Mouse (Mus musculus) Patski (cell line): ENCODE measurements around the gene Car8. TPM values are rescaled to one million over a fixed set of nuclear protein-coding genes. Genes with fewer than 3 reads are reported as not detected.
"Not testable (repeated sequence)": the region's sequence is repeated elsewhere in the genome, so short reads cannot be mapped to it uniquely, and the experiment has no call there.

ENCODE experiments used
- ATAC-seq: fragments of 100-300 bp; one replicate; pipeline ENCODE4 v1.8.0; 2021
- CTCF ChIA-PET: fragments of 350-600 bp; sonication (Branson Sonifier 250); formaldehyde crosslinking; loops from one replicate; lab custom pipeline; 2022; ENCODE audit warnings: inconsistent platforms; lab: Charles Lee
- POLR2A ChIA-PET: fragments of 350-600 bp; sonication (Branson Sonifier 250); formaldehyde crosslinking; loops from one replicate; lab custom pipeline; 2022; ENCODE audit warnings: antibody characterized with exemption, inconsistent platforms; lab: Charles Lee
- DNase-seq: peaks from one replicate; pipeline ENCODE4 v3.0.0-alpha.2; 2011; ENCODE audit warnings: low read depth, low spot score
- H3K27me3 ChIP-seq: fragments of 371-371 bp; one replicate; pipeline ENCODE4 v1.5.1; 2021
- CTCF ChIP-seq: fragments of 100-300 bp; IDR thresholded peaks from one replicate; pipeline ENCODE4 v1.5.1; 2021
- in situ Hi-C: fragments of 300-500 bp; cut with MboI; formaldehyde crosslinking; loops from 3 replicates; pipeline ENCODE4 v1.11.1; 2018; ENCODE audit warnings: low pct_unique_long_range_greater_than_20kb, mixed read lengths
- polyA plus RNA-seq: library from polyadenylated mRNA; unstranded; gene quantifications from one replicate; pipeline ENCODE4 v1.2.3, GENCODE M21; 2021

Gene Car8
- polyA plus RNA-seq, 1 experiment from 2014 or later = not detected

- CTCF ChIA-PET = interaction anchor here (1.2 kb wide), 1 partner anchor 28 kb away, joined by 3 read pairs; no protein-coding TSS in a partner anchor
- no peaks in the 10 kb centered on the region for H3K27me3 ChIP-seq
- POLR2A ChIA-PET = no interaction called here
- no peak for TF ChIP-seq CTCF
- no peak for DNase-seq
- in situ Hi-C loops = no loop called here
- no peak for ATAC-seq
These were observed 106.8 kb downstream of the Car8 start for GRCm38 (mm10) chr4:8132024-8132423.

DNA sequence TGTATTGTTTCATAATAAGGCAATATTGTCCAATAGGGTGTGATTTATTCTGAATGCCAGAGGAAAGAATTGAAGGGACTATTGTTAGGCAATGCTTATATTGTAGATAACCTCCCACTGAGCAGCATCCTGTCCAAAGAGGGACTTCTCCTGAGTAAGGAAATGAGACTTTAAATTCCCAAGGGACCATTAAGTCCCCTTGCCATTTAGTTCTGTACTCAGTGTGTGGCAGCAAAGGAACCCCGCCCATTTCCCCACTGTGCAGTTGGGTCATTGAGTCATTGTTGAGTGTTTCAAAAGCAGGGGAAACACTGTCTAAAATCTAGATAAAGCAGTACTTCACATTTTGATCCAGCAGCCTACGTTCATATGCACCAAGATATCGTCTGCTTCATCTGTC lies 125.3 kb downstream of the Car8 start:
- TF ChIP-seq CTCF = no peak
- DNase-seq (no peak), ATAC-seq (no peak)
- H3K27me3 ChIP-seq = no peaks in the 10 kb centered on the region
- in situ Hi-C loops = no loop called here
- ChIA-PET POLR2A (no interaction called here), CTCF (no interaction called here)

DNA sequence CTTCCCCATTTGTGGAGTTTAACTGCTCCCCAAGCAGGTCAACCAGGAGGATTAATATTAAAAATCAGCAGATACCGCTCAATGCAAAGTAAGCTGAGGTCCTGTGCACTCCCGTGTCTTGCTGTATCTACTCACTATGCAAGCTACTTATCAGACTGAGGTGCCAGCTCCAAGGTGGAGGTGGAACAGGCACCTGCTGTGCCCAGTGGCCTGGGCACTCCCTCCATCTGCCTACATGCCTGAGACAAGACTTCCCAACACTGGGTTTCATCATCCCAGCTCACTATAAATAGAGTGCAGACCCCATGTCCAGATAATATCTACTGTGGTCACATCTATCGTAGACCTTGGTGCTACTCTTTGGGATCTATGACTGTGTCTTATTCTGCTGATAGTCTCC lies 127.0 kb downstream of the Car8 start:
- in situ Hi-C loops = no loop called here
- H3K27me3 ChIP-seq = no peaks in the 10 kb centered on the region
- ChIA-PET POLR2A (no interaction called here), CTCF (no interaction called here)
- DNase-seq (no peak), ATAC-seq (no peak)
- no peak for TF ChIP-seq CTCF

DNA sequence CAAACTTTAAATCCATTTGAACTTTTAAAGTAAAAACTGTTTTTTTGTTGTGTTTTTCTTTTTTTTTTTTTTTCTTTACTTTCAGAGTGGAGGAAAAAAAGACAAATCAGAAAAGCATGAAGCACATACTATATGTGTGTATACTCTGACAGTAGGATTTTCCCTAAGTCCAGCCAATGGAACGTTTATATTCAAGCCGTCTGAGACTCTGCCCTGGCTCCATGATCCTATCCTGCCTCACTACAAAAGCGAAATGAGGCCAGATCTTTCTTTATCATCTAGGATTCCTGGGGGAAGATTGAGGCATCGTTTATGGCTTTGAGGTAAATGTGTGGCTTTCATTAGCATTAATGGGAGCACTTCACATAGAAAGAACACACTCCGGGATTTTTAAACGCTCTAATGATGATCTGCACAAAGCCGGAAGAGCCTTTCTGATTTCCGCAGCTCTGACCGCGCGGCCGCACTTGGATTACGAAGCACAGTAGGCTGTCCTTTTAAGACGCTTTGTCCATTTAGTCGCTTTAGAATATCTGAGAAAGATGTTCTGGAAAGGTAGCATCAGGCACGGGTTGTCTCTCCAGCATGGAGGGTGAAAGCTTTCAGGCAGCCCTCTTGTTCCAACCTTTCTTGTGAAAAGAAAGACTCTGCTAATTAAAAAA lies 128.8 kb downstream of the Car8 start:
- H3K27me3 ChIP-seq = no peaks in the 10 kb centered on the region
- ChIA-PET POLR2A (no interaction called here), CTCF (no interaction called here)
- in situ Hi-C loops = no loop called here
- TF ChIP-seq CTCF = no peak
- no peak for DNase-seq
- no peak for ATAC-seq

DNA sequence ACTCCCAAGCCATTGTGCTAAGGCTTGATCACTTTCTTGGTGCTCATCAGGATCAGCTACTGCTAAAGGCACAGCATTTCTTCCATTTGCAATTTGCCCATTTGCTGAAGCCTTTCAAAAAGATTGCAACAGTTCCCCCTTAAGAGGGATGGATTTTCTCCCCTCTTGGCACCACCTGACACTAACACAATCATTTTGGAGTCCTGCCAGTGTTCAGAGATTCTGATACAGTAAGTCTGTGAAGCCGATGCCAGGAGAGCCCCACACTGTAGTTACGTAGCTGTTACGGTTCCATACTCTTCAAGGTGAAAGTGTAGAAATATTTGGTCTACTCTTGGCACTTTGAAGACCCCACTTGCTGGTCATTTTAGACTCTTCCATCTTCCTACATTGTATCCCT lies 137.4 kb downstream of the Car8 start:
- DNase-seq (no peak), ATAC-seq (no peak)
- TF ChIP-seq CTCF = no peak
- CTCF ChIA-PET = no interaction called here
- in situ Hi-C loops = no loop called here
- POLR2A ChIA-PET = no interaction called here
- no peaks in the 10 kb centered on the region for H3K27me3 ChIP-seq

DNA sequence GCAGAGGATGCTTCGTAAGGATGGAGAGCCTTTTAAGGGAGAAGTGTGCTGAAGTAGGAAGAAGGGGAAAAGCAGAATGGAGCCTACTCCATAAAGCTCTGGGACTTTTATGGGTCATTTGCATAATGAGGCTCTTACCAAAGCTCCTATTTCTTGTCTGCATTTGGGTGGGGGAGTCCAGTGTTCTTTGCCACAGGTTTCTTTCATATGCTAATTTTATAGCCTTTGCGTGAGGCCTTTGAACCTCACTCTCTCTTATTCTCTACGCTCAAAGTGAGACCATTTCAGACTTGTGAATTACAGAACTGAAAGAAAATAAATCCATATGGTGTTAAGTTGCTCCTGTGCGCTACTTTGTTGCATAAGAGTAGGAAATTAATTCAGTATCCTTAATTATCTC lies 140.8 kb downstream of the Car8 start:
- in situ Hi-C loops = no loop called here
- H3K27me3 ChIP-seq = no peaks in the 10 kb centered on the region
- ChIA-PET CTCF (no interaction called here), POLR2A (no interaction called here)
- TF ChIP-seq CTCF = no peak
- DNase-seq (no peak), ATAC-seq (no peak)

DNA sequence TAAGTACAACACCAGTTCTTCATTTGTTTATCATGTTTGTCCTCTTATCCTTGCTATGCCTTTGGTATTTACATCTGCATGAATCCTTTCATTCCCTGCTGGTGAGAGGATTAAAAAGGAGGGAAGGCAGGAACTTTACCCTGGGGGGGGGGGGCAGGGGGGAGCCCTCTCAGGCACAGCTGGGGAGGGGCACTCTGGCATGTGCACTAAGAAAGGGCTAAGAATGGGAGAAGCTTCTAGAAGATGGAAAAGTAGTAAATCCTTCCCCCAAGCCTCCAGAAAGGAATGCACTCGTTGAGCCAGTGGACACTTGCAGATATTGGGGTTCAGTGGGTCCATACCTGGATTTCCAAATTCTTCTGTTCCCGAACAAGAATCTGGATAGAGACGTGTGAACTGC lies 141.2 kb downstream of the Car8 start:
- CTCF ChIA-PET = no interaction called here
- ATAC-seq (no peak), DNase-seq (no peak)
- no peaks in the 10 kb centered on the region for H3K27me3 ChIP-seq
- POLR2A ChIA-PET = no interaction called here
- no peak for TF ChIP-seq CTCF
- in situ Hi-C loops = no loop called here

DNA sequence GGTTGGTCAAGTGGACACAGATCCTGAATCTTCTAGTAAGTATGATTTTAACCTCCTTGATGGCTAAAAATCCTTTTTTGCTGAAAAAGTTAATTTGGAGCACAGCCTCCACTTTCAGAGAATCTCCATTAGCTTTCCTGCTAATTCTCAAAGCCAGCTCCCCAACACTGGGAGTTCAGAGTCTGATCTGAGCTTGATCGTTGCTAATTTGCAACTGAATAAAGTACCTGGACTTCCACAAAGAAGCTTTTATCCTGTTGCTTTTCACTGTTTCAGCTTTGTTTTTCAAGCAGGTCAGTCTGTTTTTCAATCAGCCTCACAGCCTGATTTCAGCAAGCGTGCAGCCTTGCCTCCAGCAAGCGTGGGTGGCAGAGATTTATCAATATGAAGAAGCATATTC lies 145.3 kb downstream of the Car8 start:
- CTCF ChIA-PET, H3K27me3 ChIP-seq, POLR2A ChIA-PET, in situ Hi-C loops, DNase-seq, ATAC-seq: not testable (repeated sequence)
